In the genomic region with DNA sequence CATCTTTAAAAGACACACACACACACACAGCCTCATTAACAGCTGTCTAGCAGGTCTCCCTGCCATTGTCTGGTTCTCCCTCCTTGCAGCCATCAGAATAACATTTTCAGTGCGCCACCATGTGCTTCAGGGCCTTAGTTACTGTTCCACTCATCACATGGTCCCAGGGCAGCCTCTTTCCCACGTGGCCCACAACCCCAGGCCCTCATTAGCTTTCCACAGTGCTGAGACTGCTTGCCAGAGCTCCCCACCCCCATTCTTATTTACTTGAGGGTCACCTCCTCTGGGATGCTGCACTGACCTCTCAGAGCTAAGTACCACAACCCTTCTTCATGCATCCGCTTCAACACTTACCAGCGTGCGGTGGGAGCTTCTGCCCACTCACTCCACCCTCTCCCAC, we compare ENCODE assay signal across 13 mouse cellular contexts. TPM values are rescaled to one million over a fixed set of nuclear protein-coding genes. Genes with fewer than 3 reads are reported as not detected.
DNase-seq lines count a peak whose midpoint lies in the region; ATAC-seq lines count a peak whose summit lies in the region.
"Had no signal": no experiment of that assay in that cellular context is flagged by ENCODE, and none has a peak within 500 bp of the region (broad histone marks: within the 10 kb centered on the region; RNA-seq: fewer than 3 reads in every experiment).

No protein-coding gene starts in this region.

- no peak overlapping the region for H3K4me3 ChIP-seq in forebrain, embryonic 10.5 days
- no peak overlapping the region for H3K4me3 ChIP-seq in forebrain, embryonic 16.5 days (replicated peaks; ENCODE audit: low read length)
- no peak overlapping the region for H3K4me3 ChIP-seq in embryonic facial prominence, embryonic 11.5 days (ENCODE audit: low read depth, low read length)
- H3K4me3 ChIP-seq in midbrain, embryonic 12.5 days: no peak overlapping the region
- H3K4me3 ChIP-seq: heart, embryonic 12.5 days; hindbrain, embryonic 15.5 days had no signal

- H3K27me3 ChIP-seq in forebrain, embryonic 10.5 days (ENCODE audit: poor library complexity, severe bottlenecking): no peaks in the 10 kb centered on the region
- no peaks in the 10 kb centered on the region for H3K27me3 ChIP-seq in forebrain, embryonic 16.5 days (replicated peaks; ENCODE audit: control insufficient read depth, insufficient read depth, low read length)
- H3K27me3 ChIP-seq in embryonic facial prominence, embryonic 11.5 days (ENCODE audit: control insufficient read depth, insufficient read depth, low read length): no peaks in the 10 kb centered on the region
- no peaks in the 10 kb centered on the region for H3K27me3 ChIP-seq in midbrain, embryonic 12.5 days
- H3K27me3 ChIP-seq: heart, embryonic 12.5 days; hindbrain, embryonic 15.5 days had no signal

- H3K27ac ChIP-seq in forebrain, embryonic 10.5 days: peak overlapping the region; percentile 86
- H3K27ac ChIP-seq in forebrain, embryonic 16.5 days (ENCODE audit: low read length): no peak overlapping the region
- no peak overlapping the region for H3K27ac ChIP-seq in embryonic facial prominence, embryonic 11.5 days (replicated peaks; ENCODE audit: low read depth, low read length)
- peak overlapping the region; percentile 81 for H3K27ac ChIP-seq in midbrain, embryonic 12.5 days (replicated peaks)
- H3K27ac ChIP-seq: hindbrain, embryonic 15.5 days had no signal

- no peaks in the 10 kb centered on the region for H3K9me3 ChIP-seq in forebrain, embryonic 10.5 days
- no peaks in the 10 kb centered on the region for H3K9me3 ChIP-seq in forebrain, embryonic 16.5 days (ENCODE audit: control insufficient read depth, low read length)
- no peaks in the 10 kb centered on the region for H3K9me3 ChIP-seq in embryonic facial prominence, embryonic 11.5 days (replicated peaks; ENCODE audit: control insufficient read depth, low read length)
- H3K9me3 ChIP-seq in midbrain, embryonic 12.5 days: no peaks in the 10 kb centered on the region
- H3K9me3 ChIP-seq: heart, embryonic 12.5 days; hindbrain, embryonic 15.5 days had no signal

- no peak overlapping the region for H3K9ac ChIP-seq in forebrain, embryonic 16.5 days (replicated peaks; ENCODE audit: low read depth, low read length)
- no peak overlapping the region for H3K9ac ChIP-seq in embryonic facial prominence, embryonic 11.5 days (replicated peaks; ENCODE audit: low read length)
- no peak overlapping the region; the same call in 1 of the 2 replicates for H3K9ac ChIP-seq in midbrain, embryonic 12.5 days (replicated peaks)
- H3K9ac ChIP-seq: heart, embryonic 12.5 days; hindbrain, embryonic 15.5 days had no signal

- peaks cover 82% of the 10 kb centered on the region for H3K4me1 ChIP-seq in forebrain, embryonic 10.5 days
- H3K4me1 ChIP-seq in forebrain, embryonic 16.5 days (replicated peaks; ENCODE audit: control insufficient read depth, insufficient read depth, low read length): peaks cover 16% of the 10 kb centered on the region
- H3K4me1 ChIP-seq in embryonic facial prominence, embryonic 11.5 days (ENCODE audit: control insufficient read depth, insufficient read depth, low read length): no peaks in the 10 kb centered on the region; the same call in 1 of the 2 replicates
- peaks cover 59% of the 10 kb centered on the region for H3K4me1 ChIP-seq in midbrain, embryonic 12.5 days

- WGBS in forebrain, embryonic 10.5 days: 49% methylated on average over 5 of the region's 5 CpGs
- 35% methylated on average over 5 of the region's 5 CpGs for WGBS in forebrain, embryonic 16.5 days
- WGBS in embryonic facial prominence, embryonic 11.5 days: 27% methylated on average over 5 of the region's 5 CpGs
- 27% methylated on average over 5 of the region's 5 CpGs for WGBS in midbrain, embryonic 12.5 days

- peak; percentile 50 for DNase-seq in forebrain, embryonic 10.5 days (ENCODE audit: extremely low spot score, low spot score)
- peak; percentile 33 for DNase-seq in embryonic facial prominence, embryonic 11.5 days (ENCODE audit: low spot score)
- DNase-seq in kidney, adult 9 months: peak; percentile 78
- DNase-seq in adrenal gland, postnatal 36 days: no peak
- DNase-seq in lung, postnatal 10 days: no peak
- DNase-seq: cerebellum, postnatal 14 days; gastrocnemius, postnatal 14 days; thymus, adult 2 months had no signal

- H3K36me3 ChIP-seq in forebrain, embryonic 10.5 days (replicated peaks): peaks cover 3% of the 10 kb centered on the region; the same call in 1 of the 2 replicates
- H3K36me3 ChIP-seq in forebrain, embryonic 16.5 days (ENCODE audit: control insufficient read depth, insufficient read depth): no peaks in the 10 kb centered on the region
- no peaks in the 10 kb centered on the region for H3K36me3 ChIP-seq in embryonic facial prominence, embryonic 11.5 days (replicated peaks; ENCODE audit: control insufficient read depth, insufficient read depth, low read depth, low read length)
- H3K36me3 ChIP-seq in midbrain, embryonic 12.5 days: no peaks in the 10 kb centered on the region
- H3K36me3 ChIP-seq: heart, embryonic 12.5 days; hindbrain, embryonic 15.5 days had no signal

- no peak overlapping the region for H3K4me2 ChIP-seq in forebrain, embryonic 16.5 days (ENCODE audit: low read length)
- H3K4me2 ChIP-seq in embryonic facial prominence, embryonic 11.5 days (ENCODE audit: low read depth, low read length): no peak overlapping the region
- H3K4me2 ChIP-seq in midbrain, embryonic 12.5 days (replicated peaks): no peak overlapping the region
- H3K4me2 ChIP-seq: heart, embryonic 12.5 days; hindbrain, embryonic 15.5 days had no signal

- ATAC-seq in forebrain, embryonic 16.5 days: no peak
- peak; percentile 41 for ATAC-seq in embryonic facial prominence, embryonic 11.5 days (replicated peaks; ENCODE audit: insufficient number of reproducible peaks, low FRiP score, low TSS enrichment, low read depth)
- ATAC-seq in midbrain, embryonic 12.5 days (ENCODE audit: low FRiP score, low read depth): peak; percentile 55; the same call in 1 of the 2 replicates
- no peak for ATAC-seq in monocyte, adult 5-6 weeks (replicated peaks; ENCODE audit: insufficient number of reproducible peaks, low FRiP score, low TSS enrichment, poor library complexity, severe bottlenecking)

RNA-seq across cellular contexts. Expression of a gene that starts 28.1 kb away (rescaled TPM):
- 27.7 and 28.3 TPM in 2 replicates for polyA plus RNA-seq in forebrain, embryonic 10.5 days (2016; fragmentation: Nextera tagmentation; extraction: Ambion mirVana)
- polyA plus RNA-seq in forebrain, embryonic 16.5 days (2015; fragmentation: Nextera tagmentation; extraction: Ambion mirVana): 8.7 and 8.8 TPM in 2 replicates
- 3.6 and 5.8 TPM in 2 replicates for polyA plus RNA-seq in embryonic facial prominence, embryonic 11.5 days (2014; fragmentation: Nextera tagmentation; extraction: Ambion mirVana)
- polyA plus RNA-seq in midbrain, embryonic 12.5 days (2016; fragmentation: Nextera tagmentation; extraction: Ambion mirVana): 17.3 and 21.2 TPM in 2 replicates
- total RNA-seq in adrenal gland, postnatal 36 days (2021): 10 to 100 TPM; 13.8 to 14.6 TPM
- total RNA-seq in monocyte, adult 5-6 weeks (2017): 0.76 to 1.5 TPM (median 0.96 TPM) in 3 replicates

RNA-seq across cellular contexts. Expression of a gene that starts 53.9 kb away (rescaled TPM):
- polyA plus RNA-seq in forebrain, embryonic 10.5 days (2016; fragmentation: Nextera tagmentation; extraction: Ambion mirVana): 830 and 840 TPM in 2 replicates
- polyA plus RNA-seq in forebrain, embryonic 16.5 days (2015; fragmentation: Nextera tagmentation; extraction: Ambion mirVana): 452 and 498 TPM in 2 replicates
- 785 and 880 TPM in 2 replicates for polyA plus RNA-seq in embryonic facial prominence, embryonic 11.5 days (2014; fragmentation: Nextera tagmentation; extraction: Ambion mirVana)
- polyA plus RNA-seq in midbrain, embryonic 12.5 days (2016; fragmentation: Nextera tagmentation; extraction: Ambion mirVana): 605 and 651 TPM in 2 replicates
- total RNA-seq in adrenal gland, postnatal 36 days (2021): 100 to 1,000 TPM; 438 to 440 TPM
- total RNA-seq in monocyte, adult 5-6 weeks (2017): 1,896 to 2,322 TPM (median 2,106 TPM) in 3 replicates

Comparison
In these comparisons a context has a peak if more than half of its experiments do, and no peak if none do; other contexts are left out.
1. H3K27ac ChIP-seq: peak in forebrain, embryonic 10.5 days (single experiment) and midbrain, embryonic 12.5 days (single experiment); none in forebrain, embryonic 16.5 days (single experiment) and embryonic facial prominence, embryonic 11.5 days (single experiment).
2. DNase-seq: peak in forebrain, embryonic 10.5 days (single experiment), embryonic facial prominence, embryonic 11.5 days (single experiment) and kidney, adult 9 months (single experiment); none in adrenal gland, postnatal 36 days (0 of 2) and lung, postnatal 10 days (single experiment).
3. ATAC-seq: peak in embryonic facial prominence, embryonic 11.5 days (single experiment) and midbrain, embryonic 12.5 days (single experiment); none in forebrain, embryonic 16.5 days (single experiment) and monocyte, adult 5-6 weeks (single experiment).